Comparison of ENCODE assay signal across 16 mouse cellular contexts in genomic region chr9:22515076-22515475, GRCm38 (mm10).
"Had no signal": no experiment of that assay in that cellular context is flagged by ENCODE, and none has a peak within 500 bp of the region (broad histone marks: within the 10 kb centered on the region; RNA-seq: fewer than 3 reads in every experiment).

No protein-coding gene starts in this region.

- H3K27ac ChIP-seq: neural tube, embryonic 12.5 days; neural tube, embryonic 13.5 days; neural tube, embryonic 15.5 days; stomach, embryonic 15.5 days; stomach, postnatal 0 days had no signal

- H3K9me3 ChIP-seq: neural tube, embryonic 12.5 days; neural tube, embryonic 13.5 days; neural tube, embryonic 15.5 days; stomach, embryonic 15.5 days had no signal

- H3K4me1 ChIP-seq: neural tube, embryonic 12.5 days; neural tube, embryonic 13.5 days; neural tube, embryonic 15.5 days; stomach, embryonic 15.5 days had no signal

- H3K4me3 ChIP-seq: neural tube, embryonic 12.5 days; neural tube, embryonic 13.5 days; neural tube, embryonic 15.5 days; stomach, embryonic 15.5 days had no signal

- DNase-seq: retina, postnatal 1 day; right cerebral cortex, adult 18-20 months; right cerebral cortex, postnatal 14 days; right cerebral cortex, postnatal 25 days; right cerebral cortex, postnatal 4 days; spleen, adult 18-20 months; thymus, adult 18-20 months; thymus, adult 2 months; thymus, postnatal 14 days; thymus, postnatal 25 days; thymus, postnatal 4 days had no signal

- H3K27me3 ChIP-seq: neural tube, embryonic 12.5 days; neural tube, embryonic 13.5 days; neural tube, embryonic 15.5 days; stomach, embryonic 15.5 days had no signal

- H3K9ac ChIP-seq: neural tube, embryonic 12.5 days; neural tube, embryonic 13.5 days; neural tube, embryonic 15.5 days; stomach, embryonic 15.5 days had no signal

- H3K36me3 ChIP-seq: neural tube, embryonic 13.5 days; neural tube, embryonic 15.5 days; stomach, embryonic 15.5 days had no signal
